Mouse (Mus musculus) megakaryocyte-erythroid progenitor cell, adult 5-6 weeks (primary cell): ENCODE data around the gene Gse1. TPM values are rescaled to one million over a fixed set of nuclear protein-coding genes. Genes with fewer than 3 reads are reported as not detected.

ENCODE experiments used
- ATAC-seq: replicated peaks from 2 replicates; pipeline ENCODE4 v1.8.0; 2016; ENCODE audit warnings: mild to moderate bottlenecking, inconsistent platforms; ENCODE audit not compliant: severe bottlenecking, poor library complexity, low FRiP score, low TSS enrichment
- total RNA-seq, 2 experiments: library from RNA; stranded (forward) in 1 of 2; stranded (reverse) in 1 of 2; fragments of 200-1000, 215-1000 nt in 1 of 2; fragments of >200 nt in 1 of 2; fragmentation: Nextera tagmentation in 1 of 2; gene quantifications; 2 replicates each; pipeline ENCODE4 v1.2.3; 2014 to 2017

Gse1 gene
- total RNA-seq, 2 experiments from 2014 or later = 27.2 to 80.6 TPM

DNA sequence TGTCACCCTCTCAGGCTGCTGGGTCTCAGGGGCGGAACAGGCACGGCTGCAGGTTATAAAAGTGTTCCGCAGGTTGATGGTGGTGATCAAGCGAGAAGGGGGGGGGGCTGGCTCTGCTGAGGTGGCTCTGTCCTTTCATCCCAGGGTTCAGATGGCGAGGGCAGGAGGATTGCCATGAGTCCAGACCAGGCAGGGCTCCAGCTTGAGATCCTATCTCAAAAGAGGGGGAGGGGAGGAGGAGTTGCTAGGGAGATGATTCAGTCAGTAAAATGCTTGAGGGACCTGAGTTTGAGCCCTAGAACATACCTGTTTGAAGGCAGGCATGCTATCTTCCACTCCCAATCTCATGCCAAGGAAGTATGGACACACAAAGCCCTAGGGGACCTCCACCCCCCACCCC lies 332.3 kb downstream of the Gse1 start:
- ATAC-seq = no peak

DNA sequence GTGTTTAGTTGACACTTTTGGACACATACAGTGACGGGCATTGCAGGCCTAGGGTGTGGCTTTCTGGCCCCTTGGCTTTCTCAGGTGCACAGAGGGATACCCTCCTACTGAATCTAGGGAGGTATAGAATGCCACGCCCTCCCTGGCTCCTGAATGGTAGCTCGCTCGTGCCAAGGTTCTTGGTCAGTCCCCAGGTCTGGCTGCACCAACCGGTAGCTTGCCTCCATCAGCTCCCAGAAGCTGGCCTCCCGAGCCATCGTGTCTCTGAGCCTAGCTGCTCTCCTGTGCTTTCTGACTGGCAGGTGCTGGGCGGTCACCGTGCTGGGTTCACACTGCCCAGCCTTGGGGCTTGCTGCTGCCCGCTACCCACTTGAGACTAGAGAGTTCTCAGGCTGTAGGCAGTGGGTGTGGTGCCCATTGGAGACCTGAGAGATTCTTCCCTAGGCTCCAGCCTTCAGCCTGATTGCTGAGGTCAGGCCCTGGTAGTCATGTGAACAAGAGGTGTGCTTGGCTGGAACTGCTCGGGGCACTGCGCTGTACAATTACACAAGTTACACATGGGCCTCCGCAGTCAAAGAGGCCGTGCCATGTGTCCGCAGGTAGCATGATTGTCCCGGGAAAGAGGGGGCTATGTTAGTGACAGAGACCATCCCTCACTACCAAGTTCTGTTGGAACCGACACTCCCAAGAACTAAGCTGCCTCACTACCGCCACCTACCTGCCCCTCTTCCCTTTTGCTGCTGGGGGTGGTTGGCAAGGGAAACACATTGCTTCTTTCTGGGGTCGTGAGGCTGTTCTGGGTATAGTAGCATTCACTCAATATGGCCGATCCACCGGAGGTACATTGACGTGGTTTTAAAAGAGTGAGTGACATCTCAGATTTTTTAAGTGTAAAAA lies 333.5 kb downstream of the Gse1 start:
- no peak for ATAC-seq

DNA sequence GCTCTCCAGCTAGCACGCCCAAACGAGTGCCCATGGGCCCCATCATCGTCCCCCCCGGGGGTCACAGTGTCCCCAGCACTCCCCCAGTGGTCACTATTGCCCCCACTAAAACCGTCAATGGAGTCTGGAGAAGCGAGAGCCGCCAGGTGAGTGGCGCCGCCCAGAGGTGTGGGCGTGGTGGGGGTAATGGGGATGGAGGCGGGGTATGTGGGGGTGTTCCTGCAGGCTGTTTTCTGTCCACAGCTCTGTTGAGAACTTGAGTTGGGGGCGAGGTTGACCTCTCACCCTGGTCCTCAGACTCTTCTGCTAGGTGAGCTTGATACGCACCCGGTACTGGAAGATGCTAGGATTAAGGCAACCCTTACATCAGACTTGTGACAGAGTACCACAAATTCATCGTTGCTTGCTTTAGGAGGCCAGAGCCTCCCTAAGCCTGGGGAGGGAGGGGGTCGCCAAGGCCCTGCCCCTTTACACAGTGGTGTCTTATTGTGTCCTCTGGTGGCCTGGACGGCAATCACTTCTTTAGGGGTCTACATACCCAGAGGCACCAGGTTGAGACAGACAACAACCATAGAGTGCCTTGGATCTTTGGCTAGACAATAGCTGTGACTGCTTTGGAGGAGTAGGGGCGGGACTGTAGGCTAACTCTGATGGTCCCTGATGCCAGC lies 334.6 kb downstream of the Gse1 start:
- no peak for ATAC-seq

DNA sequence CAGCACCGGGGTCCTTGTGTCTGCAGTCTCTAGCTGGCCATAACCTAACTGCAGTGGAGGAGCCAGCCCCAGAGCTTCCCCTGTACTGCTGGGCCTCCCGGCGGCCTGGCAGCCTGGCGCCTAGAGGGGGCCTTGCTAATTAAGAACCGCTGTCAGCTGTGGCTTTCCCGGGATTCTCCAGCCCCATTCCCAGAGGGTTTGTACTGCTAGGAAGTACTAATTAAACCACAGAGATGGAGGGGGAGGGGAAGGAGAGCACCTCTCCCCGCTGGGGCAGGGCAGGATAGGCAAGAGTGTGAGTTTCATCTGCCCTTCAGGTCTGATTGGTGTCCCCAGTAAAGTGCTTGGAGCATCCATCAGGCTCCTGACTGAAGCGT lies 335.1 kb downstream of the Gse1 start:
- no peak for ATAC-seq

DNA sequence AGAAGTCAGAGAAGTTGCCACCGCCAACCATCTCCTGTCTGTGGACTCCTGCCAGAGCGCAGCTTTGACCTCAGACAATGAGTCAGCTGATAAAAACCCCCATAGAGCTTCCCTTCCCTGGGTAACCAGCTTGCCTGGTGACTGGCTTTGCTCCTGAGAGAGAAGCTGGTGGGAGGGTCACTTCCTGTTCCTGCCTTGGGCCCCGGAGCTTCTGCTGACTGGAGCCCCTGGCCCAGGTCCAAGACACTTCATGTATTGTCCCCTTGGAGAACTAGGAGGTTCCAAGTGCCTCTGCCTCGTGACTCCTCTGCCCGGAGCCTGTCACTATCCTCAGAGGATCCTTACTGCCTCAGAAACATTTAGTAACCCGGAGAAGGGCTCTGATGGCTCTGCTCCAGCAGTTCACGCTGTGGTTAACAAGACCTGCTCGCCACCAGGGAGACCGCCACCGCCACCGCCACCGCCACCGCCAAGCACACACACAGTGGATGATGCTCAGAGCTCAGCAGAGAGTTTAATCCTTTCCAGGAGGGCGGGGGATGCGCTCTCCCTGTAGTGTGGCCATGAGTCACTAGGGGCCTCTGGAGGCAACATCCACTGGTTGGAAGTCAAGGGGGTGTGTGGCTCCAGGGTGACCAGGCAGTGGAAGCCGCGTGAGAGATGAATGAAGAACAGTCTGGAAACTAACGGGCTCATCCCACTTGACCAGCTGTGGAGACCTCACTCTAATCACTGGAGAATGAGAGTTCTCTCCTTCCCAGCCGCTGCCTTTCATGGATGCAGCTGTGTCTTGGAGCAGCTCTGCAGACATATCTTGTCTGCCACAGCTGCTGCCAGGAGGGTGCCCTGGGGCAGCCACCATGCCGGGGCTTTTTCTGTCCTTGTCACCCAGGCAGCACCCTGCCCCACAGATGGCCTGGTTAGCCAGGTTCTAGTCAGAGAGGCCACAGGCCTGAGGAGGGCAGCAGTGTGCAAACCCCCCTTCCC lies 335.9 kb downstream of the Gse1 start:
- ATAC-seq = peak; percentile 42

DNA sequence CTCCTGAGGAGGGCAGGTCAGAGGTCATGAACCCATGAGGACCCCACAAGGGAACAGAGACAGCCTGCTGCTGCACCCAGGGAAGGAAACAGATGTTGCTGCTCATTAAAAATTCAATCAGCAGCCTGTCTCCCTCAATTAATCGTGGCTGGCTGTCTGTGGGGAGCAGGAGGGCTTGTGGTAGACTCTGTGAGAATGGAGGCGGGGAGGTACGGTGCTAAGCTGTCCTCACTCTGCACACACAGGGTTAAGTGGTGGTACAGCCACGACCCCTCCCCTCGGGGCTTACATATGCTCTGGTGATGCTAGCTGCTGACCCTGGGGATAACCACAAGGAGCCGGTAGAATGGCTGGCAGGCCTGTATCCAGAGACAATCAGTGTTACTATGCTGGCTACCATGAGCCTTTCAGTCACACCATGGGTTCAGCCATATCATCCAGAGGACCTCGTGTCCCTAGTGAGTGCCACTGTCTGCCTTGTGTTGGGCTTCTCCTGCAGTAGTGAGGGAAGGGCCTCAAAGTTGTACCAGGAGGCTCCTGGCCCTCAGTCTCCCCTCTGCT lies 337.0 kb downstream of the Gse1 start:
- no peak for ATAC-seq

DNA sequence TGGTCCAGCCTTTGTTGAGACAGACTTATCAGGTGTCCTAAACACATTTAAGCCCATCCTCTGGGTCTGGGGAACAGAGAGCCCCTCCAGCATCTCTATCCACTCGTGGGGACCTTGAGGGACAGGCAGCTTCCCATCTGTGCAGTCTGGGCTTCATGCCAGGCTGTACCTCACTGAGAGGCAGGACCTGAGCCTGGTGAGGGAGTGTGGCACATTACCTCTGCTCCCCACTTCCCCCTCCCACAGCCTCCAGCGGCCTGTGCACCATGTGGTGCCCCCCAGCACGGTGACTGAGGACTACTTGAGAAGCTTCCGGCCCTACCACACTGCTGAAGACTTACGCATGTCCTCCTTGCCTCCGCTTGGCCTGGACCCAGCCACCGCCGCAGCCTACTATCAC lies 338.4 kb downstream of the Gse1 start:
- no peak for ATAC-seq

DNA sequence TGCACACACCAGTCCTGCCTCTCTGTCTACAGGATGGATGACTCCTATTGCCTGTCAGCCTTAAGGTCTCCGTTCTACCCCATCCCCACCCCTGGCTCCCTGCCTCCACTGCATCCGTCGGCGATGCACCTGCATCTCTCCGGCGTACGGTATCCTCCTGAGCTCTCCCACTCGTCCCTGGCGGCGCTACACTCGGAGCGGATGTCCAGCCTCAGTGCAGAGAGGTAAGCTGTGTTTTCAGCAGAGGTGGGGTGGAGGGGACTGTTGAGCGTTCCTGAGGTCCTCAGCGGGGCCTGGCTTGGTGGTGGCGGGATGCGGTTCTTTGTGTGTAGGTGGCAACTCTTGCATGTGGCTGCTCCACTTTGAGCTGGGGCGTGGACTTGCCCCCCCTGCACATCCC lies 339.5 kb downstream of the Gse1 start:
- ATAC-seq = no peak

DNA sequence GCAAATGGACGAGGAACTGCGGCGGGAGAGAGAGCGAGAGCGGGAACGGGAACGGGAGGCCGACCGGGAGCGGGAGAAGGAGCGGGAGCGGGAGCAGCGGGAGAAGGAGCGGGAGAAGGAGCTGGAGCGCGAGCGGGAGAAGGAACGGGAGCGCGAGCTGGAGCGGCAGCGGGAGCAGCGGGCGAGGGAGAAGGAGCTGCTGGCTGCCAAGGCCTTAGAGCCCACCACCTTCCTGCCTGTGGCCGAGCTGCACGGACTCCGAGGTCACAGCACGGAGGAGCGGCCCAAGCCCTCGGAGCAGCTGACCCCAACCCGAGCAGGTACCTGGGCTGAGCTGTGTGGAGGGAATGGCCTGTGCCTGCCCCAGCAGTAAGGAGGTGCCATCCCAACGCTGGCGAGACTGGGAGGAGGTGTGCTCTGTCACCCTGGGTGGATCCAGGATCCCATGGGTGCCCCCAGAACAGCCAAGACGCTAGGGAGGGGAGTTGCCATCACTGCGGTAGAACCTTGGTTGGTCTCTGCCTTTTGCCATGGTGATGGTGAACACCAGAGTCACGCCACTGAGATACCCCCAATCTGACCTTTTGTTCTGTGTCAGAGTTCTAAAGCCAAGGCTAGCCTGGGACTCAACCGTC lies 340.0 kb downstream of the Gse1 start:
- no peak for ATAC-seq

DNA sequence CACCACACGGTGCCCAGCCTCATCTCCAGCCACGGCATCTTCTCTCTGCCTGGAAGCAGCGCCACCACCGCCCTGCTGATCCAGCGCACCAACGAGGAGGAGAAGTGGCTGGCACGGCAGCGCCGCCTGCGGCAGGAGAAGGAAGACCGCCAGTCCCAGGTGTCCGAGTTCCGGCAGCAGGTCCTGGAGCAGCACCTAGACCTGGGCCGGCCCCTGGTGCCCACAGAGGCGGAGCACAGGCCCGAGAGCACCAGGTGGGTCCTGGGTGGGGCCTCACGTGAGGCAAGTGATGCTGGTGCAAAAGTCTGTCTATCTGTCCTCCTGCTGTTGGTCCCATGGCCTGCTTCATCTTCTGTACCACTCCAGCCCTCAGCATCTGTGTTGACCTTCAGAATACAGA lies 340.9 kb downstream of the Gse1 start:
- ATAC-seq = no peak

DNA sequence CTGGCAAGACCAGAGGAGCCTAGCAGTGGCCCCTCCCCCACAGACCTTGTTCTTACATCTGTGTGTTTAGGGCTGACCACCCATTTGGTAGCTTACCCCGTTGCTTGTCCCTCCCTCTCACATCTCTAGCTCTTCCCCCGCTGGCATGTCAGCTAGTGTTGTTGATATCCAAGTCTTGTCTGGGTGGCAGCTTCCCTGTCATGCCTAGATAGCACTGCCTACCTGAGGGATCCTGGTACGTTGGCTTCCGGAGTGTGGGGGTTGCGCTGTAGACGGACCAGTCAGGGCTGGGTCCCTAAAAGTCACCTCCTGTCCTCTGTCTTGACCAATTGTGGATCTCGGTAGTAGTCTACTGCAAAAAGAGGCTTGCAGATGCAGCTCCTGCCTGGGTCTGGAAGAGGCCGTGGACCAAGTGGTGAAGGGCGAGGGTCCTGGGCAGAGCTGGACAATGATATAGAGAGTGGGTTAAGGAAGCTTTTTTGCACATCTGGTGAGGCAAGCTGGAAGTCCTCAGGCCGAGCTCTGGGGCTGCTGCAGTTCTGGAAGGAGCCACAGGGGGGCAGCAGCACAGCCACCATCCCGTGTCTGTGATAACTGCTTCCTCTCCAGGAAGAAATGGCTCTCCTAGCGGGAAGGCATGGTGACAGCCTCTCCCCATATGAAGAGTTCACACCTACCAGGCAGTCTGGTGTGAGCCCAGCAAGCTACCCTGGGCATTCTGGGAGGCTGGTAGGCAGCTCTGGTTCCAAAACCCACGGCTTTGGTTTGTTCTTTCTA lies 341.9 kb downstream of the Gse1 start:
- peak; percentile 35 for ATAC-seq

DNA sequence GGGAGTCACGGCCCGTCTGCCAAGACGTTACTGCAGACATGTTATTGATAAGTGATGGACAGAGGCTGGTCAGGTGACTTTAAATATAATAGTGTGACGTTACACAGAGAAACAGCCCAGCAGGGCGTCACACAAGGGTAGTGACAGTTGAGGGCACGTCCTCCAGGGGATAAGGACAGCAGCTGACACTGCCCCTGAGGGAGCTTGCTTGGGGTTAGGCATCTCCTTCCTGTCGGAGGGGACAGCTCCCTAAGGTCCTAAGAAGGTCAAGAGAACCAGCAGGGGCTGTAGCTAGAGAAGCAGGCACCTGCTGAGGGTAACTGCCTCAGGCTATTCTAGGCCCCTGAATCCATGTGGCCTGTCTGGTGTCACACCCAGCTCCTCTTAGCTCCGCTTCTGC lies 343.3 kb downstream of the Gse1 start:
- no peak for ATAC-seq

DNA sequence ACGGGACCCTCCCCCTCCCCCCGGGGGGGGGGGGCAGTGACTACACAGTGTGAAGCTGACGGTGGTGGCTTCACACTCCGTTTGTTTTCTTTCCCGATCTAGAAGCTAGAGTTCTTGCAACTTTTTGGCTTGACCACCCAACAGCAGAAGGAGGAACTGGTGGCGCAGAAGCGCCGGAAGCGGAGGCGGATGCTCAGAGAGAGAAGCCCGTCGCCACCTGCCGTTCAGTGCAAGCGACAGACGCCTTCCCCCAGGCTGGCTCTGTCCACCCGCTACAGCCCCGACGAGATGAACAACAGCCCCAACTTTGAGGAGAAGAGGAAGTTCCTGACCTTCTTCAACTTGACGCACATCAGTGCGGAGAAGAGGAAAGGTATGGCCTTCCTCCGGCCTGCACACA lies 344.3 kb downstream of the Gse1 start:
- no peak for ATAC-seq

DNA sequence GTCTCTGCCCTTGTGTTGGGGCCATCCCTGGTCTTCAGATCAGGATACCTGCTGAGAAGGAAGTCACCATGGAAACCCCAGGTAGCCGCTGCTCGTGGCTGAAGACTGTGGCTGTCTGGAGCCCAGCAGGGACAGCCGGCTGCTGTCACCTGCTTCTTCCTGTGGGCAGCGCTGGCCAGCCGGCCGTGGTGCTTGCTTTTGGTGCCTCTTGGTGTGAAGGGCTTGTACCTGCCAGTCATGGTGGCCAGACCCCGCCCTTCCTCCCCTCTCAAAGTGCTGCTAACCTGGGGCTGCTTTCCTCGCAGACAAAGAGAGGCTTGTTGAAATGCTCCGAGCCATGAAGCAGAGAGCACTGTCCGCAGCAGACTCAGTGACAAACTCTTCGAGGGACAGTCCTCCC lies 345.6 kb downstream of the Gse1 start:
- no peak for ATAC-seq

DNA sequence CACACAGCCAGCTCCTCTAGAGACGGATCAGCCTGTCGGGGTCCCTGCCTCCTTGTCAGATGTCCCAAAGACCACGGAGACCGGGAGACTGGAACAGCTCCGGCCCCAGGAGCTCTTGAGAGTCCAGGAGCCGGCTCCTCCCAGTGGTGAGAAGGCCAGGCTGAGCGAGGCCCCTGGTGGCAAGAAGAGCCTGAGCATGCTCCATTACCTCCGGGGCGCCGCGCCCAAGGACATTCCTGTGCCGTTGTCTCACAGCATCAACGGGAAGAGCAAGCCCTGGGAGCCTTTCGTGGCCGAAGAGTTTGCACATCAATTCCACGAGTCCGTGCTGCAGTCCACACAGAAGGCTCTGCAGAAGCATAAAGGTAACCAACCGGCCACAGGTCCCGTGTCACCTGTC lies 346.7 kb downstream of the Gse1 start:
- ATAC-seq = no peak

DNA sequence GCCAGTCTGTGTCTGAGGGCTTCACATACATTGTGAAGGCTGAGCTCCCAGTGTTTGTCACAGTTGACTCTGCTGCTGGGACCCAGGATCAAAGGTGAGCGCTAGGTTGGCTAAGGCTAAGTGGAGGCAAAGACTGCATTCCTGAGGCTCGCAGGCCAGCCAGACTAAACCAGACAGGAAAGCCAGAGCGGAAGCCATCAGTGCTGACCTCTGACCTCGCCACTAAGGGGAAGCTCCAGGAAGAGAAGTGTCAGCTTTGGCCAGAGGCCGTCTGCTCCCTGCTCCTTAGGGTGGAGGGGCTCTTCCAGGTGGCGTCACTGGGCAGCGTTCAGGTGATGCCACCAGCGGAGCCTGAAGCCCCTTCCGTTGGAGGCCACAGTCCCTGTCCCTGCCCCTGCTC lies 347.5 kb downstream of the Gse1 start:
- ATAC-seq = no peak

DNA sequence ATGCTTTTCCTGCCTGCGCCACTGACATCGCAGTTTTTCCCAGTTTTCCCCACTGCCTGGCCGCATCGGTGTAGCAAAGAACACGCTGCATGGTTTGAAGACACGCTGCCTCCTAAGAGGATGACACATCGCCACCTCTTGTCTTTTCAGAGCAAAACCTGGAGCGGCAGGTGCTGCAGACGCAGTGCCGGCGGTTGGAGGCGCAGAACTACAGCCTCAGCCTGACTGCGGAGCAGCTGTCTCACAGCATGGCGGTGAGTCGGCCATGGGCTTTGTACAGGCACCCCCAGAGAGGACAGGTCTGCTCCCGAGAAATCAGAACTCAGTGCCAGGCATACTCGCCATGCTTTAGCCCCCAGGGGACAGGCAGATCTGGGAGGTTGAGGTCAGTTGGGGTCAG lies 349.6 kb downstream of the Gse1 start:
- no peak for ATAC-seq

DNA sequence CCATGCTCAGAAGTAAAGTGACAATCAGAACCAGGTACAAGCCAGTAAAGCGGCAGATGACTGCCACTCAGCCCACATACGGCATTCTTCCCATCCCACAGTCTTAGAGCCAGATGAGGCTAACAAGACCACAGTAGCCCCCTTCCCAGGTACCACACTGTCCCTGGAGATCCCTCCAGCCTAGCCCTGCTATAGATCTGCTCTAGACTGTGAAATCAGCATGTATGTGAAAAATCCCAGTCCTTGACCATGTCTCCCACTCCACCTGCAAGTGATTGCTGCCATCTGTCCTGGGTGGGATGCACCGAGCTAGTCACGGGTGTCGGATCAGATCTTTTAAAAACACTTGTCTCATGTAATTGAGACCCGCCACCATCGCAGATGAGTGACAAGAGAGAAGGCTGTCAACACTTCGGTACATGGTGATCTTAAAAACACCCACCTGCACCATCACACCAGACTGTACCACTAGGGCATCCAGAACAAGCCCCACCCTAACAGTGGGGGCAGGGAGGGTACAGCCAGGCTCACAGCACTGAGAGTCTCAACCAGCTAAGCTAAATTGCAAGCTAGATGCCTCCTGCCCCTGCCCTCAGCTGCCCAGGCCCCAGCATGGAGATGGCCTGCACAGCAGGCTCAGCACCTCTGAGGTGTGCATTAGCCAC lies 352.2 kb downstream of the Gse1 start:
- no peak for ATAC-seq
